Mouse (Mus musculus): Measurements from ENCODE around the gene Fam172a.

The Fam172a gene

DNA sequence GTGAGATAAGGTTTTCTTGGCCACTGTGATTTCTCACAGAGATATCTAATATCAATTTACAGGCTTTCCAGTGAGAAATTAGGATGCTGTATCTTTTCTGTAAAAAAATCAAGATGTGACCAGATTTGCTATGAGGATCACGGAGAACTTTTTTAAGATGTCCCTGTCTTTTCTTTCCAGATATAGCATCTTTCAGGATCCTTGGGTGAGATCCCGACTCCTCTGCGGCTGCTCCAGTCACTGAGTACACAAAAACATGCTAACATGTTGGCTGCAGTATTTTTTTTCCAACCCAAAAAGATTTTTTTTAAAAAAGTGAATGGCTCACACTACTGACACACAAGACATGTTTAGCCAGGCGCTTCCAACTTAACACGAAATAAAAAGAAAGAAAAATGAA is 476.9 kb downstream of the Fam172a start:
- no peak for DNase-seq (ENCODE audit: low spot score in 2 of 2)

DNA sequence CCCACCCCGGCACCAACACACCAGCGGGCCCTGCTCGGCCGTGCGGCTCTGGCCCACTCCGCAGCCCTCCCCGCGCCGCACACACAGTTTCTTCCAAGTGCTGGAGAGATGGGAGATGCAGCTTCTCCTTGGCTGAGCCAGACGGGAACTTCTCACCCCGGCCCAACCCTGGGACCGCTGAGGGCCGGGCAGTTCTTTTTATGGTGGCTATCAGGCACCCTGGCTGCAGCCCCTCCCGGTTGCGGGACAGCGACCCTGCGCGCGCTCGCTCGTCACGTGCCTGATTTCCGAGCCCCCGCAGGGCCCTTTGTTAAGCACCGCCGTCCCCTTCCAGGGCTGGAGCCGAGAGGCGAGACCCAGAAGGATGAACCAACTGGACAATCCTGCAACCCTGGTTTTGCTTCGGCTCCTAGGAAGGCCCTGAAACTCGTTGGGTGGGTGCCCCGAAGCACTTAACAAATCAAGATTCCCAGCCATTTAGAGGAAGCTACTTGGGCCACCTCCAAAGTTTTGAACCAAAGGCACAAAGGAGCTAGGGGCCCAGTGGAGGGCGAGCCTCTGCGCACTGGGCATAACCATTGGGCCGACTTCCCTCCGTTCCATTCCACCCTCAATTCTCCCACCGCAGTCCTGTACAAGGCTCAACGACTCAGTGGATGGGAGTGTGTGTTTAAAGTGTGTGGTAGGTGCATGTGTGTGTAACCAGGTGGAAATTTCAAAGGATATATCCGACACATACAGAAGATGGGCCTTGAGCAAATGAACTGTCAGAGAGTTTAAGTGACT is 477.7 kb downstream of the Fam172a start:
- peak in 1 of 2 experiments; percentile 44 for DNase-seq (ENCODE audit: low spot score in 2 of 2)

GRCm38 (mm10) chr13:78180261-78180660 is 478.4 kb downstream of the Fam172a start:
- no peak for DNase-seq (ENCODE audit: low spot score in 2 of 2)

GRCm38 (mm10) chr13:78181071-78181929 is 479.5 kb downstream of the Fam172a start:
- no peak for DNase-seq (ENCODE audit: low spot score in 2 of 2)

GRCm38 (mm10) chr13:78181930-78182558 is 480.2 kb downstream of the Fam172a start:
- no peak for DNase-seq (ENCODE audit: low spot score in 2 of 2)

- DNase-seq (ENCODE audit: low spot score in 2 of 2), result no peak
These were observed 481.2 kb downstream of the Fam172a start for GRCm38 (mm10) chr13:78183004-78183403.

DNA sequence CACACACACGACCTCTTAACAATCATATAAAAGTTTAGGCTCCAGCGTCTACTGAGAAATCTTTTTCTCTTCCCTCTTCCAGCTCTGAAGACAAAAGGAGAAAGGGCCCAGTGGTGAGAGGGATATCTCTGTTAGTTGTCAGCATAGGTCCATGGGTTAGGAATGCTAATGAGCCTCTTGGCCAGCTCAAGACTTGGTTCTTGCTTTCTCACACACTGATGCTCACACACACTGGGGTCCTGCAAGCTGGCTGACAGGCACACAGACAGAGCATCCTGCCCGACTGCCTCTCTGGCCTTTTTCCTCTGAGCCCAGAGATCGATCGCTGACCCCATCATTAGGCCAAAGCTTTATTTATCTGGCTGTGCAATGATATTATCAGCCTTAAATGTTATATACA is 482.2 kb downstream of the Fam172a start:
- no peak for DNase-seq (ENCODE audit: low spot score in 2 of 2)

GRCm38 (mm10) chr13:78184786-78185466 is 483.1 kb downstream of the Fam172a start:
- no peak for DNase-seq (ENCODE audit: low spot score in 2 of 2)

GRCm38 (mm10) chr13:78186340-78186946 is 484.6 kb downstream of the Fam172a start:
- DNase-seq (ENCODE audit: low spot score in 2 of 2), result no peak

DNA sequence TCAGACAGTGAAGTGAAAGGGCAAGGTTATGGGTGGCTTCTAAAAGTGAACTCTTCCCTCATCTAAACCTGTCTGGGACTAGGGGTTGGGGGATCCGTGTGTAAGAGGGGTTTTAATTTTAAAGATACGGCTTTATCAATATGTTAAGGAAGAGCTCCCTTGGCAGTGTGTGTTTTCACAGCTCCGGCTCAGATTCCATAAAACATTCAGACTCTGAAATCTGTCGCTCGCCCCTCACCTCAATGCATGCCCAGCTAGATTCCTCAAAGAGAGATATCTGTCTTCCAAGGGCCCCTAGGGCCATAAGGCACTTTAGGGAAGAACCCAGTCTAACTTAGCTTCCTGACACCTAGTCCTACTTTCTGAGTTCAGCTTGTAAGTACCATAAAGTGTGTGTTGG is 486.0 kb downstream of the Fam172a start:
- DNase-seq (ENCODE audit: low spot score in 2 of 2), result no peak

DNA sequence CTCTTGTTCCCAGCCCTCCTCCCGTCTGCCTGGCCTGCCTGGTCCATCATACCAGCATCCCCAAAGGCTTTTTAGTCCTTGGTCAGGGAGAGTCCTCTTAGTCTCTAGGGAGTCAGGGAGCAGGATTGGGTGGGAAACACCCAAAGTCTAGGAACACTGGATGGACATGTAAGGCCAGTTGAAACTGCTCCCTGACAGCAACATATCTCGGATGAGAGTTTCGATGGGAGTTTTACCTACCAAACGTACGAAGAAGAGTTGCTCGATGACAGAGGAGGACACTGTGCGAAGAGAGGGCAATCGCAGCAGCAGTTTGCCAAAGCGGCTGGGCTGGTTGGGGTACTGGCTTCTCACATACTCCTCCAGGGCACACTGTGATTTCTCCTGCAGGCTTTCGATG is 487.8 kb downstream of the Fam172a start:
- DNase-seq (ENCODE audit: low spot score in 2 of 2), result peak in 1 of 2 experiments; percentile 4

- no peak for DNase-seq (ENCODE audit: low spot score in 2 of 2)
These were observed 491.4 kb downstream of the Fam172a start for GRCm38 (mm10) chr13:78193211-78193610.

- DNase-seq (ENCODE audit: low spot score in 2 of 2), result no peak
These were observed 492.5 kb downstream of the Fam172a start for GRCm38 (mm10) chr13:78194135-78194849.

- DNase-seq (ENCODE audit: low spot score in 2 of 2), result no peak
These were observed 493.2 kb downstream of the Fam172a start for GRCm38 (mm10) chr13:78194850-78195600.

DNA sequence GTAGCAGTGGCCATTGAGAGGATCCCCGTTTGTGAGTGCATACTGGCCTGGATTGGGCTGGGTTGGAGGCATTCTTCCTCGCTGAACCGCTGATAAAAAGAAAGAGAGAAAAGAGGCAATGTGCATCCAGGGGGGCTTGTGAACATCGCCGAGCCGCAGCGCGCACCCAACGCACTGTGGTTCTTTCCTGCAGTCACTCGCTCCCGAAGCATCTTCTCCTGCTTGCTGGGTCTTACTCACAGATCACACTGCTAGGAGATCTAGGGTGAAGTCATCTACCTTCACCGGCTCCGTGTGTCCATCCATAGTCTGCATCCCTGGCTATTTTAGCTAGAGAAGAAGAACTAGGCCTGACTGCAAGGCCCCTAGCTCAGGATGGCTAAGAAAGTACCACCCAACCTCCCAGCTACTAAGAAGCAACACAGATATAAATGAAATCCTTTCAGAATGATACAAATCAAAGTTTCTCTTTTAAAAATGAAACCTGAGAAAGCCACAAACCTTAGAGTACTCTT is 493.8 kb downstream of the Fam172a start:
- no peak for DNase-seq (ENCODE audit: low spot score in 2 of 2)

DNA sequence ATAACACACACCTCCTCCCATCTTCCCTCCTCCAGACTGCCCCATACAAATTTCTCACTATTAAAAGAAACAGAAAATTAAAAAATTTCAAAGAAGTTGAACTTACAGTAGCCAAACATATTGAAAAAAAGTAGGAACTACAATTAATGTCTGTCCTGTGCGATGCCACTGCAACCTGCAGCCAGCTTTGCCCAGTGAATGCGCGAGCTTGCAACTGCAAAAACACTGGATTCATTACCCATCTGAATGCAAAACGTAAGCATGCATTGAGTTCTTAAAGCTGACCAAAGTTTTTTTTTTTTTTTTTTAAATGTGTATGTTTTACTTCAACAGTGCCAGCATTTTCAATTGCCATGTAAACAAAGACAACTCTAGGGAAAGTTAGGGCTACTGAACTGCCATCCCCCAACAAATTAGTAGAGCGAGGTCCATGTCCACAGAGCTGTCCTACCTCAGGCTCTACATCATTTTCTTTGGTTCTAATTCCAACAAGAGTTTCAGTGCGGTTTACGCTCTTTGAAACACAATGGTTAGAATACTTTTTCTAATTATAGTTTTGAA is 494.5 kb downstream of the Fam172a start:
- DNase-seq (ENCODE audit: low spot score in 2 of 2), result no peak

DNA sequence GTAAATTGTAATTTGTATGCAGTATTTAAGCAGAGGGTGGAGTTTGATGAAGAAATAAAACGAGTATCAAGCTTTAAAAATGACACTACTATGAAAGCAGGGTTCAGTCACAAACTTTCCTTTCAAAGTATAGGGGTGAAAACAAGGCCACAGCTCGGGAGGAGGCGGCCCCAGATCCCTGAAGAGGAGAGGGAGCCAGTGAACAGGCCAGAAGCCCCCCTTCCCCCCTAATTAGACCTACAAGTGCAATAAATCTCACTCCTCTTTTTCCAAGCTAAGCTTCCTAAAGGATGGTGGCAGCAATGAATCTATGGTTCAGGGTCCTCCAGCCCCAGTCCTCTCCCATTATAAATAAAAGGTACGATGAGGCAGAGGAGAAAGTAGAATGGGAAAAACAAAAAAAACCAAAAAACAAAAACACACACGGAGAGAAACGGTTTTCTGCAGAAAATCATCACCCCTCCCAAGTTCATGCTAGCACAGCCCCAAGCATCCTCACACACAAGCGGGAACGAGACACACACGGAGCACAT is 495.5 kb downstream of the Fam172a start:
- no peak for DNase-seq (ENCODE audit: low spot score in 2 of 2)

GRCm38 (mm10) chr13:78197819-78198390 is 496.1 kb downstream of the Fam172a start:
- DNase-seq (ENCODE audit: low spot score in 2 of 2), result no peak

DNA sequence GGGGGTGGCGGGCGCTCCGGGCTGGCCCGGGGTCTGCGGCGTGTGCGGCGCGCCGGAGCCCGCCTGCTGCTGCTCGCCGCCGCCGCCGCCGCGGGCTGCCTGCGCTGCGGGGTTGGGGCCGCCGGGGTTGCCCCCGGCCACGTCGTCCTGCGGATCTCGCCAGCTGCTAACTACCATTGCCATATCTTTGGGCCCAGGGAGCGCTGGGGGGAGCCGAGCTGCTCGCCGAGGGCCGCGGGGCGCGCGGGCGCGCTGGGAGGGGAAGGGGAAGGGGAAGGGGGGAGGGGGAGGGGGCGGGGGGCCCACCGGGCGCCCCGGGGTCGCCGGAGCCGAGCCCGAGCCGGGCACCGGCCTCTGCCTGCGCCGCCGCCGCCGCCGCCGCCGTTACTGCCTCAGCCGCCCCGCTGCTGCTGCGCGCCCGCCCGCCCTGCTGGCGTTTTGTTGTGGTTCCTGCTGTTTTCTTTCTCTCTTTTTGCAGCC is 496.6 kb downstream of the Fam172a start:
- no peak for DNase-seq (ENCODE audit: low spot score in 2 of 2)
